Mouse (Mus musculus) MN1 (cell line): ENCODE data around the gene E2f1.

ENCODE experiments used
- DNase-seq: peaks from one replicate; pipeline ENCODE4 v3.0.0-alpha.2; 2016; ENCODE audit warnings: low spot score

E2f1 gene

GRCm38 (mm10) chr2:154583906-154584872 is 14.5 kb upstream of the E2f1 start:
- DNase-seq: peak; percentile 91

GRCm38 (mm10) chr2:154581421-154581820 is 11.7 kb upstream of the E2f1 start:
- DNase-seq: no peak

GRCm38 (mm10) chr2:154580586-154580985 is 10.9 kb upstream of the E2f1 start:
- no peak for DNase-seq

GRCm38 (mm10) chr2:154577744-154578067 is 8.0 kb upstream of the E2f1 start:
- DNase-seq: no peak

GRCm38 (mm10) chr2:154576876-154577743 is 7.4 kb upstream of the E2f1 start:
- peak; percentile 48 for DNase-seq

GRCm38 (mm10) chr2:154574271-154574670 is 4.6 kb upstream of the E2f1 start:
- DNase-seq: no peak

GRCm38 (mm10) chr2:154572996-154573395 is 3.3 kb upstream of the E2f1 start:
- DNase-seq: no peak

- no peak for DNase-seq
Observed at GRCm38 (mm10) chr2:154571976-154572375, 2.3 kb upstream of the E2f1 start.

GRCm38 (mm10) chr2:154571266-154571665 is 1.6 kb upstream of the E2f1 start:
- DNase-seq: no peak

GRCm38 (mm10) chr2:154570666-154571065 is 974 bp upstream of the E2f1 start:
- DNase-seq: no peak

- DNase-seq: peak; percentile 81
Observed at GRCm38 (mm10) chr2:154569071-154569748, 482 bp downstream of the E2f1 start.

GRCm38 (mm10) chr2:154568329-154569070 is 1.2 kb downstream of the E2f1 start:
- peak; percentile 74 for DNase-seq

GRCm38 (mm10) chr2:154567766-154568165 is 1.9 kb downstream of the E2f1 start:
- DNase-seq: no peak

- DNase-seq: no peak
Observed at GRCm38 (mm10) chr2:154566641-154567040, 3.1 kb downstream of the E2f1 start.

GRCm38 (mm10) chr2:154565562-154565961 is 4.1 kb downstream of the E2f1 start:
- no peak for DNase-seq

GRCm38 (mm10) chr2:154563612-154564170 is 6.0 kb downstream of the E2f1 start:
- no peak for DNase-seq

GRCm38 (mm10) chr2:154558264-154559039 is 11.2 kb downstream of the E2f1 start, which contains the start of gene Necab3:
Gene Necab3 (minus strand): TSS chr2:154558890.
- no peak for DNase-seq

- DNase-seq: no peak
Observed at GRCm38 (mm10) chr2:154557184-154557832, 12.4 kb downstream of the E2f1 start.

- no peak for DNase-seq
Observed at GRCm38 (mm10) chr2:154555235-154555634, 14.5 kb downstream of the E2f1 start.

GRCm38 (mm10) chr2:154552424-154552907 is 17.2 kb downstream of the E2f1 start:
- DNase-seq: peak; percentile 90
